Comparison of ENCODE assay signal across 10 mouse cellular contexts in the genomic region with DNA sequence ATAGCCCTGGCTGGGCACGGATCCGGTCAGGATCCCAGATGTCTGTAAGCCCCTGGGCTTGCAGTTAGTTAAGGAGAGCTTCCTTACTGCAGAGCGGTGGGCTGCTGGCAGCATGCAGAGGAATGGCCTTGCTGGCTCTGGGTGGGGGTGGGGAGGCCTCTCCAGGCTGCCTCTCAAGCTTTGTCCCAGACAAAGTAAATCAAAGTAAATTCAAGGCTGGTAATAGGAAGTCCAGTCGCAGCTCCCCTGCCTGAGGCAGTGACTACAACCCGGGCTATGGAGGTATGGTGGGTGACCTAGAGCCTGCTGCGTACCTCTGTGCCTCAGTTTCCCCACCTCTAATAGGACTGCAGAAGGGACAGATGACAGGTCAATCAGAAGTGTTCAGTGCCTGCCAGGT. TPM values are rescaled to one million over a fixed set of nuclear protein-coding genes. Genes with fewer than 3 reads are reported as not detected.
DNase-seq lines count a peak whose midpoint lies in the region; ATAC-seq and TF ChIP-seq lines count a peak whose summit lies in the region.
"Had no signal": no experiment of that assay in that cellular context is flagged by ENCODE, and none has a peak within 500 bp of the region (broad histone marks: within the 10 kb centered on the region; RNA-seq: fewer than 3 reads in every experiment).

No protein-coding gene starts in this region.

- DNase-seq in heart, adult 11 months = no peak
- DNase-seq in embryonic facial prominence, embryonic 11.5 days (ENCODE audit: low spot score) = peak; percentile 59
- DNase-seq in spleen, postnatal 4 days (ENCODE audit: low spot score in 2 of 2) = no peak
- DNase-seq in urinary bladder, postnatal 4 days (ENCODE audit: low spot score in 2 of 2) = no peak
- DNase-seq in left cerebral cortex, adult 18-20 months (ENCODE audit: low spot score in 2 of 2) = no peak
- DNase-seq: left cerebral cortex, postnatal 4 days; retina, postnatal 1 day had no signal

- H3ac ChIP-seq in C2C12 (ENCODE audit: control insufficient read depth, insufficient read length, low read depth) = peak overlapping the region; percentile 46

- peak overlapping the region; percentile 90 for H3K27ac ChIP-seq in heart, embryonic 15.5 days
- H3K27ac ChIP-seq in embryonic facial prominence, embryonic 11.5 days (replicated peaks; ENCODE audit: low read depth, low read length) = peak overlapping the region; percentile 94
- H3K27ac ChIP-seq in limb, embryonic 15.5 days = peak overlapping the region; percentile 95

- peaks cover 64% of the 10 kb centered on the region for H3K4me1 ChIP-seq in heart, embryonic 15.5 days (replicated peaks)
- peaks cover 31% of the 10 kb centered on the region for H3K4me1 ChIP-seq in embryonic facial prominence, embryonic 11.5 days (ENCODE audit: control insufficient read depth, insufficient read depth, low read length)
- H3K4me1 ChIP-seq in limb, embryonic 15.5 days = peaks cover 72% of the 10 kb centered on the region

- peak overlapping the region; percentile 95 for H3K4me2 ChIP-seq in heart, embryonic 15.5 days
- H3K4me2 ChIP-seq in embryonic facial prominence, embryonic 11.5 days (ENCODE audit: low read depth, low read length) = peak overlapping the region; percentile 92
- H3K4me2 ChIP-seq in limb, embryonic 15.5 days = peak overlapping the region; percentile 85

- peaks cover 53% of the 10 kb centered on the region for H3K79me3 ChIP-seq in C2C12 (ENCODE audit: low read depth)

- H3K79me2 ChIP-seq in C2C12 (ENCODE audit: control insufficient read depth, insufficient read depth) = peaks cover 61% of the 10 kb centered on the region

- H3K4me3 ChIP-seq in heart, embryonic 15.5 days = peak overlapping the region; percentile 65
- H3K4me3 ChIP-seq in C2C12 (ENCODE audit: insufficient read depth, poor library complexity, severe bottlenecking) = peak overlapping the region; percentile 86
- peak overlapping the region; percentile 81 for H3K4me3 ChIP-seq in embryonic facial prominence, embryonic 11.5 days (ENCODE audit: low read depth, low read length)
- peak overlapping the region; percentile 68 for H3K4me3 ChIP-seq in limb, embryonic 15.5 days

- no peak for TF ChIP-seq CTCF in C2C12 (IDR thresholded peaks at IDR 0.05; ENCODE audit: control insufficient read depth, insufficient read depth, insufficient read length)

- H3K36me3 ChIP-seq in heart, embryonic 15.5 days = no peaks in the 10 kb centered on the region
- peaks cover 50% of the 10 kb centered on the region for H3K36me3 ChIP-seq in C2C12 (ENCODE audit: control insufficient read depth, insufficient read depth)
- H3K36me3 ChIP-seq in embryonic facial prominence, embryonic 11.5 days (replicated peaks; ENCODE audit: control insufficient read depth, insufficient read depth, low read depth, low read length) = no peaks in the 10 kb centered on the region; the same call in 1 of the 2 replicates
- peaks cover 16% of the 10 kb centered on the region for H3K36me3 ChIP-seq in limb, embryonic 15.5 days

- ATAC-seq in heart, embryonic 15.5 days (replicated peaks; ENCODE audit: insufficient number of reproducible peaks, insufficient read depth, low FRiP score, low read depth) = no peak
- no peak for ATAC-seq in embryonic facial prominence, embryonic 11.5 days (replicated peaks; ENCODE audit: insufficient number of reproducible peaks, low FRiP score, low TSS enrichment, low read depth)
- ATAC-seq in limb, embryonic 15.5 days (ENCODE audit: insufficient number of reproducible peaks, low FRiP score, low TSS enrichment, low read depth) = no peak

- whole genome bisulfite sequencing in heart, embryonic 15.5 days = 40% methylated on average over 6 of the region's 6 CpGs
- 7% methylated on average over 6 of the region's 6 CpGs for WGBS in embryonic facial prominence, embryonic 11.5 days
- WGBS in limb, embryonic 15.5 days = 10% methylated on average over 6 of the region's 6 CpGs

- no peaks in the 10 kb centered on the region for H3K9me3 ChIP-seq in heart, embryonic 15.5 days (replicated peaks)
- no peaks in the 10 kb centered on the region for H3K9me3 ChIP-seq in embryonic facial prominence, embryonic 11.5 days (replicated peaks; ENCODE audit: control insufficient read depth, low read length)
- no peaks in the 10 kb centered on the region for H3K9me3 ChIP-seq in limb, embryonic 15.5 days

- H3K9ac ChIP-seq in heart, embryonic 15.5 days = 0 out of 2 replicates have a peak overlapping the region, but pooled peaks have one; percentile 11
- peak overlapping the region; percentile 84 for H3K9ac ChIP-seq in embryonic facial prominence, embryonic 11.5 days (replicated peaks; ENCODE audit: low read length)
- H3K9ac ChIP-seq in limb, embryonic 15.5 days = peak overlapping the region; percentile 57

- H3K27me3 ChIP-seq in heart, embryonic 15.5 days = peaks cover 10% of the 10 kb centered on the region
- no peaks in the 10 kb centered on the region for H3K27me3 ChIP-seq in C2C12 (ENCODE audit: control insufficient read depth, insufficient read depth, insufficient read length)
- 0 out of 2 replicates have a peak, but pooled peaks cover 5% of the 10 kb centered on the region for H3K27me3 ChIP-seq in embryonic facial prominence, embryonic 11.5 days (ENCODE audit: control insufficient read depth, insufficient read depth, low read length)
- H3K27me3 ChIP-seq in limb, embryonic 15.5 days = peaks cover 14% of the 10 kb centered on the region

TF ChIP-seq in C2C12, 6 proteins besides CTCF, POLR2A, EP300 and RAD21:
- TF ChIP-seq MYOD1 (IDR thresholded peaks at IDR 0.05; ENCODE audit: control insufficient read depth, insufficient read length, low read depth) (no peak), USF1 (IDR thresholded peaks at IDR 0.05; ENCODE audit: low read depth) (no peak)

RNA-seq across cellular contexts. Expression of a gene that starts 3.3 kb away (rescaled TPM):
- 14.0 and 19.5 TPM in 2 replicates for polyA plus RNA-seq in heart, embryonic 15.5 days (2015; fragmentation: Nextera tagmentation; extraction: Ambion mirVana)
- polyA plus RNA-seq in C2C12 (2012; fragmentation: generic; extraction: Trizol) = 48.1 TPM
- 66.8 and 76.2 TPM in 2 replicates for polyA plus RNA-seq in embryonic facial prominence, embryonic 11.5 days (2014; fragmentation: Nextera tagmentation; extraction: Ambion mirVana)
- 52.6 and 61.2 TPM in 2 replicates for polyA plus RNA-seq in limb, embryonic 15.5 days (2015; fragmentation: Nextera tagmentation; extraction: Ambion mirVana)
- total RNA-seq in left cerebral cortex, adult 18-20 months (2021) = 1 to 10 TPM; 1.1 to 1.2 TPM

RNA-seq across cellular contexts. Expression of a gene that starts 48.6 kb away (rescaled TPM):
- 13.8 and 14.9 TPM in 2 replicates for polyA plus RNA-seq in heart, embryonic 15.5 days (2015; fragmentation: Nextera tagmentation; extraction: Ambion mirVana)
- polyA plus RNA-seq in C2C12 (2012; fragmentation: generic; extraction: Trizol) = 10.4 TPM
- polyA plus RNA-seq in embryonic facial prominence, embryonic 11.5 days (2014; fragmentation: Nextera tagmentation; extraction: Ambion mirVana) = 12.1 and 13.1 TPM in 2 replicates
- 12.9 and 15.3 TPM in 2 replicates for polyA plus RNA-seq in limb, embryonic 15.5 days (2015; fragmentation: Nextera tagmentation; extraction: Ambion mirVana)
- 10 to 100 TPM; 76.0 to 84.0 TPM for total RNA-seq in left cerebral cortex, adult 18-20 months (2021)

RNA-seq across cellular contexts. Expression of a gene that starts 48.9 kb away (rescaled TPM):
- polyA plus RNA-seq in heart, embryonic 15.5 days (2015; fragmentation: Nextera tagmentation; extraction: Ambion mirVana) = 57.9 and 73.0 TPM in 2 replicates
- polyA plus RNA-seq in C2C12 (2012; fragmentation: generic; extraction: Trizol) = 35.4 TPM
- polyA plus RNA-seq in embryonic facial prominence, embryonic 11.5 days (2014; fragmentation: Nextera tagmentation; extraction: Ambion mirVana) = 113 and 119 TPM in 2 replicates
- 69.9 and 70.3 TPM in 2 replicates for polyA plus RNA-seq in limb, embryonic 15.5 days (2015; fragmentation: Nextera tagmentation; extraction: Ambion mirVana)
- 10 to 100 TPM; 57.9 to 58.9 TPM for total RNA-seq in left cerebral cortex, adult 18-20 months (2021)

Comparison
In these comparisons a context has a peak if more than half of its experiments do, and no peak if none do; other contexts are left out.
1. H3K9ac ChIP-seq: peak in every context shown above with its lines; median percentile 84 in embryonic facial prominence, embryonic 11.5 days; 57 in limb, embryonic 15.5 days; 11 in heart, embryonic 15.5 days.